Mouse (Mus musculus) adrenal gland, postnatal 14 days (tissue): ENCODE measurements around the gene Dmac1. TPM values are rescaled to one million over a fixed set of nuclear protein-coding genes. Genes with fewer than 3 reads are reported as not detected.
A peak's percentile ranks its signal among the peaks of the same experiment; 100 is the strongest.
"Not testable (repeated sequence)": the region's sequence is repeated elsewhere in the genome, so short reads cannot be mapped to it uniquely, and the experiment has no call there.

Experiments used
- DNase-seq: peaks from one replicate; pipeline ENCODE4 v3.0.0; 2021; ENCODE audit warnings: mixed read lengths
- long read RNA-seq, 2 experiments: library from polyadenylated mRNA; stranded (forward); transcript quantifications; one replicate each; pipeline ENCODE4 v2.0.0; 2021
- total RNA-seq: library from RNA; stranded (reverse); gene quantifications from 2 replicates; pipeline ENCODE4 v1.2.3, GENCODE M21; 2021

The Dmac1 gene
- 67.4 and 76.9 TPM in 2 replicates for total RNA-seq
- long read RNA-seq, experiment 1, transcript Dmac1-201 (2 exons, 741 nt): major isoform, 37 of 40 reads
- long read RNA-seq, experiment 1, partial matches to known transcripts: 3 of 40 reads
- long read RNA-seq, experiment 1, other reads (novel, unspliced or antisense): 0 of 40 reads
- long read RNA-seq, experiment 2, transcript Dmac1-201 (2 exons, 741 nt): major isoform, 50 of 54 reads
- long read RNA-seq, experiment 2, partial matches to known transcripts: 4 of 54 reads
- long read RNA-seq, experiment 2, other reads (novel, unspliced or antisense): 0 of 54 reads

GRCm38 (mm10) chr4:75278197-75279175, at the start of gene Dmac1:
Gene Dmac1 (minus strand): TSS chr4:75278305.
- DNase-seq: peak; percentile 93

- DNase-seq: no peak
Observed at GRCm38 (mm10) chr4:75315431-75315830, 37.3 kb upstream of the Dmac1 start.

DNA sequence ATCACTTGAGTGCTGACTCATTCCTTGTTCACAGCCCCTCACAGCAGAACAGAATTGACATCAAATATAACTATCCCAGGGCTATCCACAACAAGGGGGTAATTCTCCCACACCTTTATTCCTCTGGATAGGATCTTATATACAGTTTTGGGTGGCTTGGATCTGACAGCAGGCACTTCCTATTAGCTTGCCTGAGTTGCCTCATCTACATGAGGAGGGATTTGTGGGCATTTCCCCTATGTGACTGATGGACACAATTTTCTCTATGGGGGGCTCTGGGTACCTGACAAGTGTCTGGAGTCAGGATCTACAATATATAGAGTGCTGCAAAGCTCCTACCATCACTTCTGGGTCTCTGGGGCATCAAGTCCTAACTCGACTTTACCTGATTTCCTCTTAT, 36.9 kb upstream of the Dmac1 start:
- DNase-seq: no peak

DNA sequence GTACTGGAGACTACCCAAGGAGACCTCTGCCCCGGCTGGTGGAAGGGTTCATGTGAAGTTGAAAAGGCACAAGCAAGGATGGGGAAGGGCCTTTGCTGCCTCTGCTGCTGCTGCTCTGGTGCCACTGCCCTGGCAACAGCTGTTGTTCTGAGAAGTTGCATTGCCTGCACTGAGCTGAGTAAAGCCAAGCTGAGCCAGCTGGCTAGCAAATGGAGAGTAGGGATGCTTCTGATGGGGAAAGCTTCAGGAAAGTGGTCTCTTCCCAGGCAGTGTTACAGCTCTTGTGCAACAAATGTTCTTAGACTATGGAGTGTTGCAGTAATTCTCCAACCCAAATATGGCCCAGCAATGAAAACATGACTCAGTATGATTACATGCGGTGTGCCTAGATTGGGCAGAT, 33.8 kb upstream of the Dmac1 start:
- DNase-seq: no peak

DNA sequence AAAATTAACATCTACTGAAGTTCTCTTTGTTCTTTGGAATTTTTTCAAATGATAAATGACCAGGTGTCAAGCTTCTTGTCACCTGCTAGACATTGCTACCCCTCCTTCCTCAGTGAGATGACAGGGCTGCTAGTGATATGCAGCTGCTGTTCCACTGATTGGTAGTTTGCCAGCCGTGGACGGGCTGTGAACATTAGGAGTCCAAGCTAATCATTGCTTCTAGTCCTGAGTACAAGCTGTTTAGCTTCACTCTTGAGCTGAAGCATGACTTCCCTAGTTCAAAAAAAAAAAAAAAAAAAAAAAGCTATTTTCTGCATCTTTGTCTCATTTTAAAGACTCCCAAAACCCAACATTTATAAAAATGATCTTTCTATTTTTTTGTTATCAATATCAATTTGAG, 33.2 kb upstream of the Dmac1 start:
- DNase-seq: no peak

DNA sequence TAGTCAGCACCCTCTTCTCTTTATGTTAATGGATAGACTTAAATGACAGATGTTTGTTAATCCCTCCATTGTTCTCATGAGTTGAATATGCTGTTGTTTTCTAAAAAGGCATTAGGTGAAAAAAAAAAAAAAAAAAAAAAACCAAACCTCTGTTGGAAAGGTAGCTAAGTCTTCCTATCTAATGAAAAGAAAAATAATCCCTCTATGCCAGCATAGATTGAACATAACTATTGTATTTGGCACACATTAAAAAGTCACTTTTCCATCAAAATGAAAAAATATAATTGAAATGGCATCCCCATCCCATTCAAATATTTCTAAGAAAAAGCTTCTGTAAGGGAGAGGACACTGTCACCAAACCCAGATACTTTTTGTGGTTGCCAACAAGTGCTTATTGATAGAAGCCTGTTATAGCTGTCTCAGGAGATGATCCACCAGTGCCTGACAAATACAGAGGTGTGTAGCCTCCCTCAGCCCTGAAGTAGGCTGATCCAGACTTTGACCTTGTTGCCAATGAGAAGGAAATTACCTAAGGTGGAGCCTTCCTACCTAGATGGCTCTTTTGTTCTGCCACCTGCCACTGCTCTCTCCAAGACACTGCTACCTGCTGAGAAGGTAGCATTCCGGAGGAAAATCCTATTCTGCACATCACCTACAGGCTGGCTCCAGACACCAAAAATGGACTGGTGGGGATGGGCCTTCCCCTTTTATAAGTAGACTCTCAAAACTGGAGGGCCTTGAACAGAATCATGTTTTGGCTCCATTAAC, 22.3 kb upstream of the Dmac1 start:
- no peak for DNase-seq

DNA sequence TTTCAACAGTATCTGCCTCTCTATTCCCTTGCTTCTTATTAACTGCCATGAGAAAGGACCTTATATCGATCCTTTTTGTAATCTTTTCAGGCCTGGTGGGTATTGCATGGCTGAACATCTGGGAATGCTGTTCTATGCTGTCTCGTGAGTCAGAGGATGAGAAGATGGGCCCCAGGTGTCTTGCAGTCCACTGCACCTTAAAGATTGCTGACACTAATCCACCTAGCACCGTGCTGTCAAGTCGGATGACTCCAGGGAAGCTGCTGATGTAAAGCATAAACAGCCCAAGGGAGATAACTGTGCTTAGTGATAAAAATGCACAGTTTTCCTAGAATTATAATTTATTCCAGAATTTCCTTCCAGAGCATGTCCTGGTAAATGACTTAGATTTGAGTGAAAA, 14.2 kb upstream of the Dmac1 start:
- no peak for DNase-seq

GRCm38 (mm10) chr4:75291142-75291541, 13.0 kb upstream of the Dmac1 start:
- no peak for DNase-seq

- DNase-seq: no peak
Observed at GRCm38 (mm10) chr4:75277467-75278196, 473 bp downstream of the Dmac1 start.

GRCm38 (mm10) chr4:75275737-75276136, 2.4 kb downstream of the Dmac1 start:
- no peak for DNase-seq

DNA sequence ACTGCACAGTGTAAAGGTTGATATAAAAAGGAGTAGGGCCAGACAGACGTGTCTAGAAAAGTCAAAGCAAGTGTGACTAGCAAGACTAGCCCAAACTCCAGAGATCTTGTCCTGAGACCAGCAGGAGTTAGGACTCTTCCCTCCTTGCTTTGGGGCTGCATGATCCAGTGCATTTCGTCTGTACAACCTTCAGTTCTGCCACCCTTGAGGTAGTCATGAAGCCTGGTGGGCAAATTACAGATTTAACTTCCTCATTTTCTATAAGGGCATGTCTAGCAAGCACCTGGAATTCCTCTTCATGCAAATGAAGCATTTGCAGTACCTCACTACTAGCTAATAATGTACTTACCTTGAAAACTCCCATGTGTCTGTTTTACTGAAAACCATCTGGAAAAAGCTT, 10.2 kb downstream of the Dmac1 start:
- no peak for DNase-seq

GRCm38 (mm10) chr4:75266773-75267550, 11.1 kb downstream of the Dmac1 start:
- DNase-seq: no peak

GRCm38 (mm10) chr4:75264219-75264618, 13.9 kb downstream of the Dmac1 start:
- DNase-seq: no peak

DNA sequence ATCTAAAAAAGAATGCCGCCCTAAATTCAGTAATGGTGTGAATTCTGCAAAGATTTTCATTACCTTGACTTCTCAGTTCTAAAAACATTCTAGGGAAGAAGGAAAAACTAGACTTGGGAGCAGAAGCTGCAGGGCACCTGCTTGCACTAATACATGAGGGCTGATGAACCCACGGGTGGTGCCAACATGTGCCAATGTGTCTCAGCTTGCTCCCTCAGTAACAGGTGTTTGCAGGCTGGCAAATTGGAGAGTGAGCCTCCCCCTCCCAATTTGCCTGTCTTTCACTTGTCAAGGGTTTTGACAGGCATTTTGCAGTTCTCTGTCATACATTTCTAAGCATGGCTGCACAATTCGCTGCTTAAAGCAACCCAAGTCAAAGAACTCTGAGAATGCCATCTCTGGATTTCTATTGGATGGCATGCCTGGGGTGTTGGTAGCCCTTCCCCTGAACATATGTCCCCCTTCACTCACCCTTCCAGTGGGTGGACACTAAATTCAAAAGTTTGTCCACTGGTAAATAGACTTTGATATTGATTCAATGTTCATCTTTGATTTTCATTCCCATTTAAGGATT, 14.5 kb downstream of the Dmac1 start:
- DNase-seq: no peak

GRCm38 (mm10) chr4:75262423-75262822, 15.7 kb downstream of the Dmac1 start:
- DNase-seq: no peak

DNA sequence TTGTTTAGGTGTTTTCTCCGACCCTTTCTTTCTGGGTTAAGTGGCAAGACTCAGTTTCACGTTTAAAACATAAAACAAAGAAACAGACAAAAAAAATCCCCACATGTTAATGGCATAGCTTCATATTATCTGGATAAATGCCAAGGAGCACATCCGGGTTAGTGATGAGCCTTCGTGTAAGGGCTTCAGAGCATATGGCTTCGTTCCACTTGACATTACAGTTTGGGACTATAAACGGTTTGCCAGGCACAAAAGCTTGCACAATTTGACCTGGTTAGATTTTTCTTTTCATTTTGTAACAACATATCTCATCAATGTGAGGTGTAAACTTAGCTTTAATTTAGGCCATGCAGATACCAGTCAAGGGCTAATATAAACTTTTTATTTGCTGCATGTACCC, 17.9 kb downstream of the Dmac1 start:
- DNase-seq: no peak

DNA sequence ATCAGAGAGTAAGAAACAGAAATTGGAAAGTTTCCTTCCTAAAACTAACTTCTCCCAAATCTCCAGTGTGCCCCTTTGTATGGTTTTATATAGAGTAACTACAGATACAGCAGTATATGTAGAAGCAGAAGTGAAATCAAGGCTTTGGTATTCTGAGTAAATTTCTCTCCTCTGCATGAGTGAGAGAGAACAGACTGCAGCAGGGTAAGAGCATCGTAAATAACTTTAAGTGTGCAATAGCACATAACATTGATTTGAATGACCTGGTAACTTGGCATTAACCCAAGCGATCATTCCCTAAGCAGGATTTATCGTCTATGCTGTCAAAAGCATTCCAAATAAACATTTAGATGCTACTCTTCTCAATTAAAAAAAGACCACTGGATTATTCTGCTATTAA, 18.7 kb downstream of the Dmac1 start:
- DNase-seq: no peak

GRCm38 (mm10) chr4:75234602-75235001, 43.5 kb downstream of the Dmac1 start:
- DNase-seq: not testable (repeated sequence)
